Mouse (Mus musculus): ENCODE data around the gene Rbm38. TPM values are rescaled to one million over a fixed set of nuclear protein-coding genes. Genes with fewer than 3 reads are reported as not detected.
A peak's percentile ranks its signal among the peaks of the same experiment; 100 is the strongest.

The Rbm38 gene
- polyA plus RNA-seq, 1 experiment from 2014 or later = 46.6 TPM

DNA sequence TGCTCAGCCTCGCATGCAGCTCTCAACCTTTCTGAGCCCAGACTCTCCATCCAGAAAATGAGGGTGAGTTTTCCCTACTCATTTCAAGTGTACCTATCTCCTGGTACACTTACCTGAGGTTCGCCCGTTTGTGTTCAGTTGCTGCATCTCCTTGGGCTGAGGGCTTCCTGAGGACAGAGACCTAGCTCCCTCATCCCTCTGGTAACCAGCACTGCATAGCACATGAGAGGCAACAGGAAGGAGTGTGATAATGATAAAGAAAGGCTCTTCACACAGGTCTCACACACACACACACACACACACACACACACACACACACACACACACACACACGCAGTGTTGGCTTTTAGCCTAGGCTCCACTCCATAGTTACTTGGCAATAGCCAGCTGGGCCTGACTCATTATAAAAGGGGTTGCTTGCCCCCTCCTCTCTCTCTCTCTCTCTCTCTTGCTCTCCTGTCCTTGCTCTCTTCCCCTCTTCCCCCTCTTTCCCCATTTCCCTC is 42.1 kb upstream of the Rbm38 start:
- Histone ChIP-seq H3K9ac (replicated peaks; ENCODE audit: low read length) (no peak overlapping the region), H3K9me3 (replicated peaks; ENCODE audit: control insufficient read depth, low read length) (no peaks in the 10 kb centered on the region), H3K4me1 (ENCODE audit: control insufficient read depth, insufficient read depth, low read length) (peaks cover 6% of the 10 kb centered on the region; the same call in 1 of the 2 replicates), H3K4me3 (ENCODE audit: low read depth, low read length) (no peak overlapping the region), H3K4me2 (ENCODE audit: low read depth, low read length) (no peak overlapping the region), H3K27ac (replicated peaks; ENCODE audit: low read depth, low read length) (no peak overlapping the region), H3K36me3 (replicated peaks; ENCODE audit: control insufficient read depth, insufficient read depth, low read depth, low read length) (no peaks in the 10 kb centered on the region), H3K27me3 (ENCODE audit: control insufficient read depth, insufficient read depth, low read length) (no peaks in the 10 kb centered on the region)
- ATAC-seq (replicated peaks; ENCODE audit: insufficient number of reproducible peaks, low FRiP score, low TSS enrichment, low read depth) (no peak), DNase-seq (ENCODE audit: low spot score) (no peak)
- 58% methylated on average over 4 of the region's 4 CpGs for WGBS

DNA sequence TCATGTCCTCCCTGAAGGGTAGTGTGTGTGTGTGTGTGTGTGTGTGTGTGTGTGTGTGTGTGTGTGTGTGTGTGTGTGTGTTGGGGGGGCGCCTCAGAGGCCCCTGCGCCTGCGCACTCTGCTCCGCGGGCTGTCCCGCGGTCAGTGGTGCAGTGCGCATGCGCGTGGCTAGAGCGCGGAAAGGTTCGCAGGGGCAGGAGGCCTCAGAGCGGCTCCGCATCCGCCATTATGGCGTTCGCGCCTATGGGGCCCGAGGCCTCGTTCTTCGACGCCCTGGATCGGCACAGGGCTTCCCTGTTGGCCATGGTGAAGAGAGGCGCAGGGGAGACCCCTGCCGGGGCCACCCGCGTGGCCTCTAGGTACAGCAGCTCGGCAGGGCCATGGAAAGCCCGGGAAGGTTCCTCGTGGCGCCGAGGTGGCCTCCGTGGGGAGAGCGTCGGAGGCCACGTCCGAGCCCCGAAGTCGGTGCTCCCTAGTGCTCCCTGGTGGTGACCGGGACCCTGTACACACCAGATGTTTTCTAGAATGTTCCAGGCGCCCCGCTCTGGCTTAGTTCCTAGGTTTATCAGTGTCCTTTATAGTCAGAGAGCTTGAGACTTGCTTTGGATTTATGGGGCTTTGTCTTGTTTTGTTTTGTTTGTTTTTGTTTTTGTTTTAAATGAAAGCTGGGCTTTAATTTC is 40.5 kb upstream of the Rbm38 start:
- no peaks in the 10 kb centered on the region for H3K36me3 ChIP-seq (replicated peaks; ENCODE audit: control insufficient read depth, insufficient read depth, low read depth, low read length)
- H3K4me2 ChIP-seq (ENCODE audit: low read depth, low read length) = no peak overlapping the region
- H3K27me3 ChIP-seq (ENCODE audit: control insufficient read depth, insufficient read depth, low read length) = no peaks in the 10 kb centered on the region
- peaks cover 6% of the 10 kb centered on the region; the same call in 1 of the 2 replicates for H3K4me1 ChIP-seq (ENCODE audit: control insufficient read depth, insufficient read depth, low read length)
- ATAC-seq (replicated peaks; ENCODE audit: insufficient number of reproducible peaks, low FRiP score, low TSS enrichment, low read depth) = no peak
- H3K4me3 ChIP-seq (ENCODE audit: low read depth, low read length) = no peak overlapping the region
- H3K27ac ChIP-seq (replicated peaks; ENCODE audit: low read depth, low read length) = no peak overlapping the region
- H3K9ac ChIP-seq (replicated peaks; ENCODE audit: low read length) = no peak overlapping the region
- H3K9me3 ChIP-seq (replicated peaks; ENCODE audit: control insufficient read depth, low read length) = no peaks in the 10 kb centered on the region
- 95% methylated on average over 43 of the region's 43 CpGs for WGBS
- DNase-seq (ENCODE audit: low spot score) = no peak

DNA sequence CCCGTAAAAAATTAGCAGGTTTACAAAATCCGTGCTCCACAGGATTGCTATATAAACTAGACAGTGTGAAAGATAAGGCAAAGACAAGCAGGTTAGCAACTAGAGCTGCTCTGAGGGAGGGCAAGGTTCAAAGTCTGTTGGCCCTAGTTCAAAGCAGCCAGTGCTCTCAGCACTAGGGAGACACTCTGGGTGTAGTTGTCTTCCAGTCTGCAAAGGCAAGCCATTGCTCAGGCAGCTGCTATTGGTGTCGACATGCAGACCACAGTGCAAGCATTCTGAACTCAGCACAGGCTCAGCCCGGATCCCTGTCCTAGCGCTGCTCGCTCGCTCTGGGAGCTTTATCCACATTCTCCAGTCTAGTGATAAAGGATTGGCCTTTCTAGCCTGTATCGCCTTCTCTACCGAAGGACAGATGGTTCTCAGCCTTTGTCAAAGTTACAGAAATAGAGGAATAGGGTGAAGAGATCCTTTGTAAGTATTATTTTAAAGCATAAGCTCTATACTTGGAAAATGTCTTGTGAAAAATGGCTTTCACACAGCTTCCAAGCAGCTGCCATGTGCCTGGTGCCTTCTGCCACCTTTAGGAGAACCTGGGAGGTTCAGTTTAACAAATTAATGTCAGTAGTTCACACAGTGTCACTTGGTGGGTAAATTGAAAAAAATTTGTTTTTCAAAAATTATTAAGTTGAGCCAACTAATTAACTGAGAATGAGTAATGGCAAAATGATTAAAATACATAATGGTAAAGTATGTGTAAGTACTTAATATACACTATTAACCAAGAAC is 37.3 kb upstream of the Rbm38 start:
- no peaks in the 10 kb centered on the region for H3K4me1 ChIP-seq (ENCODE audit: control insufficient read depth, insufficient read depth, low read length)
- no peak for DNase-seq (ENCODE audit: low spot score)
- H3K27ac ChIP-seq (replicated peaks; ENCODE audit: low read depth, low read length) = no peak overlapping the region
- H3K9me3 ChIP-seq (replicated peaks; ENCODE audit: control insufficient read depth, low read length) = no peaks in the 10 kb centered on the region
- 78% methylated on average over 9 of the region's 9 CpGs for WGBS
- H3K9ac ChIP-seq (replicated peaks; ENCODE audit: low read length) = no peak overlapping the region
- H3K27me3 ChIP-seq (ENCODE audit: control insufficient read depth, insufficient read depth, low read length) = no peaks in the 10 kb centered on the region
- no peak overlapping the region for H3K4me2 ChIP-seq (ENCODE audit: low read depth, low read length)
- H3K36me3 ChIP-seq (replicated peaks; ENCODE audit: control insufficient read depth, insufficient read depth, low read depth, low read length) = no peaks in the 10 kb centered on the region
- 0 out of 2 replicates have a peak, but pooled peaks have one; percentile 59 for ATAC-seq (replicated peaks; ENCODE audit: insufficient number of reproducible peaks, low FRiP score, low TSS enrichment, low read depth)
- H3K4me3 ChIP-seq (ENCODE audit: low read depth, low read length) = no peak overlapping the region

DNA sequence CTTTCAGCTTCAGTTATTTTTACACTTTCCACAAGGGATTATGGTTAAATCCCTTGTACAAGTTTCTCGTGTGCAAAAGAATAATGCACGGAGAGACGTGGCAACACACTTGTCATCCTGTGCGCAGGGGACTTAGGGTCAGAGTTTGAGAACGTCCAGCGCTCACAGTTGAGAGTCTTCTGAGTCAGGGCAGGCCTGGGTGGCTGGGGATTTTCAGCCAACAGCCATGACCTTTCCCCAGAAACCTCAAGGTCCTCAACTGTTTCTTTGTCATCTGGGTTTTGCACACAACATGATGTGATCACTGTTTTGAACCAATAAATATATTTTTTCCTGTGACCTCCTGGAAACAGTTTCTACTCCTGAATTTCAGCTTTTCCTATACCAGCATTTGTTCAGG is 30.1 kb upstream of the Rbm38 start:
- H3K9ac ChIP-seq (replicated peaks; ENCODE audit: low read length) = no peak overlapping the region
- no peak overlapping the region for H3K4me2 ChIP-seq (ENCODE audit: low read depth, low read length)
- 82% methylated on average over 6 of the region's 6 CpGs for WGBS
- no peaks in the 10 kb centered on the region for H3K27me3 ChIP-seq (ENCODE audit: control insufficient read depth, insufficient read depth, low read length)
- H3K4me3 ChIP-seq (ENCODE audit: low read depth, low read length) = no peak overlapping the region
- no peaks in the 10 kb centered on the region for H3K9me3 ChIP-seq (replicated peaks; ENCODE audit: control insufficient read depth, low read length)
- no peaks in the 10 kb centered on the region for H3K36me3 ChIP-seq (replicated peaks; ENCODE audit: control insufficient read depth, insufficient read depth, low read depth, low read length)
- ATAC-seq (replicated peaks; ENCODE audit: insufficient number of reproducible peaks, low FRiP score, low TSS enrichment, low read depth) = no peak
- no peaks in the 10 kb centered on the region for H3K4me1 ChIP-seq (ENCODE audit: control insufficient read depth, insufficient read depth, low read length)
- DNase-seq (ENCODE audit: low spot score) = no peak
- no peak overlapping the region for H3K27ac ChIP-seq (replicated peaks; ENCODE audit: low read depth, low read length)

DNA sequence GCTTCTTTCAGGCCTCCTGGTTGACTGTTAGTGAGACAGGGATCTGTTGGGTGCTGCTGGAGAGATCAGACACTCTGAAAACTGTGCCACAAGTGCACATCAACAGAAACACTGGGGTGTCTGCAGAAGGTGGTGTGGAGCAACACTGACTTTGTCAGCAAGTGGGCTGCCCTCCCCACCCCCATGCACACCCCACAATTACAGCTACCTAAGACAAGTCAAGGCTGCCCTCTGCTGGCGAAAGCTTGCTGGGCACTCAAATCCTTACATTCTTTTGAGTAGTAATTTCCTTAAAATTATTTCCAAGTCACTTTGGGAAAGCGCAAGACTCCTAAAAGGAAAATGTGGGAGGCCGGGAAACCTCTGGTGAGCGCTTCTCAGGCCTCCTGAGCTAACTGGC is 24.1 kb upstream of the Rbm38 start:
- no peaks in the 10 kb centered on the region for H3K9me3 ChIP-seq (replicated peaks; ENCODE audit: control insufficient read depth, low read length)
- H3K4me3 ChIP-seq (ENCODE audit: low read depth, low read length) = no peak overlapping the region
- H3K9ac ChIP-seq (replicated peaks; ENCODE audit: low read length) = no peak overlapping the region
- no peak overlapping the region for H3K27ac ChIP-seq (replicated peaks; ENCODE audit: low read depth, low read length)
- DNase-seq (ENCODE audit: low spot score) = peak; percentile 88
- 13% methylated on average over 4 of the region's 4 CpGs for WGBS
- H3K4me2 ChIP-seq (ENCODE audit: low read depth, low read length) = no peak overlapping the region
- no peak for ATAC-seq (replicated peaks; ENCODE audit: insufficient number of reproducible peaks, low FRiP score, low TSS enrichment, low read depth)
- H3K36me3 ChIP-seq (replicated peaks; ENCODE audit: control insufficient read depth, insufficient read depth, low read depth, low read length) = no peaks in the 10 kb centered on the region
- no peaks in the 10 kb centered on the region for H3K27me3 ChIP-seq (ENCODE audit: control insufficient read depth, insufficient read depth, low read length)
- peaks cover 4% of the 10 kb centered on the region; the same call in 1 of the 2 replicates for H3K4me1 ChIP-seq (ENCODE audit: control insufficient read depth, insufficient read depth, low read length)

DNA sequence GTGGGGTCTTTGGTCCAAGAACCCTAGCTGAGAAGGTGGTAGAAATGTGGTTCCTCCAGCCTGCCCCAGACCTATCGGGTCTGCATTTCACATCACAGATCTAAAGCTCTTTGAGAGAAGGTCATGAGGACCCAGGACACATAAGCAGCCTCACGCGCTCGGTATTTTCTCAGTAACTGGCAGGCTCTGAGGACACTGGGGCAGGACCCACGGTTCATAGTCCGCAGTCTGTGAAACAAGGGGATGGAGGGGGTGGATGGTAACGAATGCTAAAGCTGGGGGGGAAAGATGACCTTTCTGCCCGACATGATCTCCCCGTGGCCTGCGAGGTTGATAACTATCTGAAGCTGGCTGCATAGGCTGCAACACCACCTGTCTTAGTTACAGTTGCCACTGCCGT is 22.6 kb upstream of the Rbm38 start:
- no peak overlapping the region for H3K4me2 ChIP-seq (ENCODE audit: low read depth, low read length)
- DNase-seq (ENCODE audit: low spot score) (no peak), ATAC-seq (replicated peaks; ENCODE audit: insufficient number of reproducible peaks, low FRiP score, low TSS enrichment, low read depth) (no peak)
- H3K36me3 ChIP-seq (replicated peaks; ENCODE audit: control insufficient read depth, insufficient read depth, low read depth, low read length) = peaks cover under 1% of the 10 kb centered on the region; the same call in 1 of the 2 replicates
- H3K27ac ChIP-seq (replicated peaks; ENCODE audit: low read depth, low read length) = no peak overlapping the region
- 70% methylated on average over 11 of the region's 11 CpGs for WGBS
- no peaks in the 10 kb centered on the region for H3K27me3 ChIP-seq (ENCODE audit: control insufficient read depth, insufficient read depth, low read length)
- H3K9me3 ChIP-seq (replicated peaks; ENCODE audit: control insufficient read depth, low read length) = no peaks in the 10 kb centered on the region
- peaks cover 5% of the 10 kb centered on the region; the same call in 1 of the 2 replicates for H3K4me1 ChIP-seq (ENCODE audit: control insufficient read depth, insufficient read depth, low read length)
- H3K4me3 ChIP-seq (ENCODE audit: low read depth, low read length) = no peak overlapping the region
- no peak overlapping the region for H3K9ac ChIP-seq (replicated peaks; ENCODE audit: low read length)

DNA sequence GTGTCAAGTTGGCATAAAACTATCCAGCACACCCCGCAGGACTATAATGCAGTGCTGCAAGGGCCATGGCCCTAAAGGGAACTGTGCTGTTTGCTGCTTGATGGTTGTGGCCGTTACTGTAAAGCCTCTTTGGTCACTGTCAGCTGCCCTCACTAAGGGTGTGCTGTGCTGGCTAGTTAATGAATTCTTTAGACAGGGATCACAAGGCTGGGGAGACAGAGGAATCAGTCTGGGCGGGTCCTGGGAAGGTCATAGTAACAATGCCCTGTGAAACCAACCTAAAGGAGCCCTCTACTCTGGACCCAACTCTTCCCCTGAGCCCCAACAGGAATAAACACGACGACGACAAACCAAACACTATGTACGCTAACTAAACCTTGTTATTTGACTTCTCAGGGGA is 21.8 kb upstream of the Rbm38 start:
- Histone ChIP-seq H3K9ac (replicated peaks; ENCODE audit: low read length) (no peak overlapping the region), H3K4me3 (ENCODE audit: low read depth, low read length) (no peak overlapping the region), H3K27me3 (ENCODE audit: control insufficient read depth, insufficient read depth, low read length) (no peaks in the 10 kb centered on the region), H3K4me2 (ENCODE audit: low read depth, low read length) (no peak overlapping the region), H3K9me3 (replicated peaks; ENCODE audit: control insufficient read depth, low read length) (no peaks in the 10 kb centered on the region), H3K4me1 (ENCODE audit: control insufficient read depth, insufficient read depth, low read length) (peaks cover 5% of the 10 kb centered on the region; the same call in 1 of the 2 replicates), H3K27ac (replicated peaks; ENCODE audit: low read depth, low read length) (no peak overlapping the region), H3K36me3 (replicated peaks; ENCODE audit: control insufficient read depth, insufficient read depth, low read depth, low read length) (peaks cover 3% of the 10 kb centered on the region; the same call in 1 of the 2 replicates)
- 66% methylated on average over 7 of the region's 7 CpGs for WGBS
- ATAC-seq (replicated peaks; ENCODE audit: insufficient number of reproducible peaks, low FRiP score, low TSS enrichment, low read depth) = no peak
- DNase-seq (ENCODE audit: low spot score) = no peak

Data from embryonic facial prominence, embryonic 11.5 days (tissue).